Mouse (Mus musculus) 3134 (cell line): ENCODE data around the gene Asb4.
"Not testable (repeated sequence)": the region's sequence is repeated elsewhere in the genome, so short reads cannot be mapped to it uniquely, and the experiment has no call there.

ENCODE experiments used
- DNase-seq: peaks from one replicate; pipeline ENCODE4 v3.0.0-alpha.2; 2011; ENCODE audit warnings: low spot score; ENCODE audit not compliant: insufficient read length; ENCODE audit errors: extremely low read depth

The Asb4 gene

DNA sequence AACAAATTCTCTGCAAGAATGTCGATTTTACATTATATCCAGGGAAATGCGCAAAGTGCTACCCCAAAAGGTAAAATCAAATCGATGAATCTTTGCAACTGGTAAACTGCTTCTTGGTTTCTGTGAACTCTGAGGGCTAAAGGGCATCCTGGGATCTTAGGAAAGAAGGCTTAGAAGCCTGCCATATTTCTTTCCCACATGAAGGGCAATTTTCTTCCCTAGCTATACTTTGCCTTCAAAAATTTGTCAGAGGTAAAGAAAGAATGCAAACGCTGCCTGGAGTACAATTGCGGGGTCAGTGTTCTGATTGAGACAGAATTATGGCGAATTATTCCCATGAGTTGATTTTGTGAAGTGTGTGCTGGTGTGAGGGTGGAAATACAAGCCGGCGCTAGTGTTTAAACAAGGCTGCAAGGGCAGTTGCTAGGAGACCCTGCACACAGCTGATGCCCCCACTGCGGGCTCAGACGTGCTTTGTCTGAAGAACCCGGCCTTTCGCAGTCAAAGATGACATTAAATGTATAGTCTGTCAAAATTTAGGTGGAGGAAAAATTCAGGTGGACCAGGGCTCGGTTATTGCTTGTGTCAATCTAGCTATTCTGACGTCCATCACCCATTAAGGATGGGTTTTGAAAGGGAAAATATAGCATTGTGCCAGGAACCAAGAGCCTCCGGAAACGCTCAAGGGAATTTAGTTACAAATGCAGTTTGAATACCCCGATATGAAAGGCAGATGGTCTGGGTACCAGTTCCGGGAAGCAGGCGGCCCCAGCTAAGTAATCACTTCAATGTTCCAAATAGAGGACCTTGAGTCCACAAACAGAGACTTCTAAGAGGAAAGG, at the start of gene Asb4:
Gene Asb4 (plus strand): TSS at position 51 of the 842 bp plus-strand sequence.
- DNase-seq = no peak

DNA sequence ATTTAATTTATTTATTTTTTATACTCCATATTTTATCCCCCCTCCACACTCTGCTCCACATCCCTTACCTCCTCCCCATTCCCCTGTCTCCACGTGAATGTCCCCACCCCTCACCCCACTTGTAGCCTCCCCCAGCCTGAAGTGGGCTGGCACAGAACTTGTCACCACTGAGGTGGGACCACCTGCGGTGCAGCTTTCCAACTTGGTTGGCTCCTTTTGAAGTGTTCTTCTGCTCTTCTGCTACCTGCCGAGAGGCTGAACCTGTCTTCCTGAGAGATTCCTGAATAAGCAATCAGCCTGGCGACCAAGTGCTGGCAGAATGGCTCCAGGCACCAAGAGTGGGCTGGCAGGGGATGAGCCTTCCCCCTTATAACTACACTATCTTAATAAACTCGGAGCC, 49.2 kb upstream of the Asb4 start:
- no peak for DNase-seq

DNA sequence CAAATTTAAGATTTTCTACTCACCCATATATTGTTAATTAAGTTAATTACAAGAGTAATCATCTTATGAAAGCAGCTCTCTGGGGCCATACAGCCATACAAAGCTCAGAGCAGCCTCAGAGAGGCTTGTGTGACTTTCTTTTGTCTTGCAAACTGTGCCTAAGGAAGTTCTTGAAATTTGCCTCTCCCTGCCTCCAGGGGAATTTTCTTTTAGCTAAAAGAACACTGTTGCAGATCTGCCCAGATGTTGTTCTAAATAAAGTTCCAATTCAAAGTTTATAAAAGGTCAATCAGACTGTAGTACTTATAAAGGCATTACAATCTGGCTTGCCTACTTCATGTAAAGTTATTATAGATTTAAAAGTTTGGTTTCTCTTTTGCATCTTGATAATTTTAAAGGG, 47.2 kb upstream of the Asb4 start:
- DNase-seq = not testable (repeated sequence)

DNA sequence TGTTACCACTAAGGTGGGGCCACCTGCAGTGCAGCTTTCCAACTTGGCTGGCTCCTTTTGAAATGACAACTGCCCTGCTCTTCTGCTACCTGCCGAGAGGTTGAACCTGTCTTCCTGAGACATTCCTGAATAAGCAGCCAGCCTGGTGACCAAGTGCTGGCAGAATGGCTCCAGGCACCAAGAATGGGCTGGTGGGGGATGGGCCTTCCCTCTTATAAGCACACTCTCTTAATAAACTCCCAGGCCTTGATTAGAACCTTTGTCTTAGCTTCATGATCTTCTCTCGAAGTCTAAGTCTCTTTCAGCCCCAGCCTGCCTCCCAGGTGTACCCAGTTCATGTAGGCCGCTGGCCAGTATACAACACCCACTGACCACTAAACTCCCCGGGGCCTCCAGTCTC, 44.4 kb upstream of the Asb4 start:
- not testable (repeated sequence) for DNase-seq

DNA sequence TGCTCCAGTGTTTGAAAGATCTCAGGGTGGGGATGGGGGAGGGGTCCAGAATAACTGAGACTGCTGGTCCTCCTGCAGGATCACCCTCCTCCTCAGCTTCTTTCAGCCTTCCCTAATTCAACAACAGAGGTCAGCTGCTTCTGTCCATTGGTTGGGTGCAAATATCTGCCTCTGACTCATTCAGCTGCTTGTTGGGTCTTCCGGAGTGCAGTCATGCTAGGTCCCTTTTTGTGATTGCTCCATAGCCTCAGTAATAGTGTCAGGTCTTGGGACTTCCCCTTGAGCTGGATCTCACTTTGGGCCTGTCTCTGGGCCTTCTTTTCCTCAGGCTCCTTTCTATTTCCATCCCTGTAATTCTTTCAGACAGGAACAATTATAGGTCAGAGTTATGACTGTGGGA, 43.9 kb upstream of the Asb4 start:
- not testable (repeated sequence) for DNase-seq

DNA sequence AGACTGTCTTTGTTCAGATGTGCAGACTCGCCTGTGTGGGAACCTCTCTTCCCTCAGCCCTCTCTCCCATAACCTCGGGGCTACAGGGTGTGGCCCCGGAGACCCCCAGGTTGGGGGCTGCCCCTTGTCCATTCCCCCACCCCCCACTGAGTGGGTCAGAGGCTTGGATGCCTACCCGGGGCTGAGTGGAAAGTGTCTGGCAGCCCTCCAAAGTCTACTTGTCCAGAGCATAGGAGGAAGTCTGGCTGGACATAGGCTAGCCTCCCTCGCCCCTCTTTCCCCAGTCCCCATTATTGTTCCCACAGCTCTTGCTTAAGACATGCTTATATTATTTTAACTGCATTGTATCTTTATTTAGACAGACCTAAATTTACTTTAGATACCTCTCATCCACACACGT, 38.9 kb upstream of the Asb4 start:
- DNase-seq = no peak

DNA sequence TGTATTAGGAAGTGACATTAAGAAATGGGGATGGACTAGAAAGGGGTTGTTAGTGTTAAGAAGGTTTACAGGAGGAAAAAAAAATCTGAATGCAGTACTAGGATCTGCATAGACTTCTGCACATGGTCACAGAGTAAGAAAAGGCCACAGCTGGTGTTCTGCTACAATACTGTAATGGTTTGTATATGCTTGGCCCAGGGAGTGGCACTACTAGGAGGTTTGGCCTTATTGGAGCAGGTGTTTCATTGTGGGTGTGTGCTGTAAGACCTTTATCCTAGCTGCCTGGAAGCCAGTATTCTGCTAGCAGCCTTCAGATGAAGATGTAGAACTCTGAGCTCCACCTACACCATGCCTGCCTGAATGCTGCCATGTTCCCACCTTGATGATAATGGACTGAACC, 25.3 kb upstream of the Asb4 start:
- no peak for DNase-seq

DNA sequence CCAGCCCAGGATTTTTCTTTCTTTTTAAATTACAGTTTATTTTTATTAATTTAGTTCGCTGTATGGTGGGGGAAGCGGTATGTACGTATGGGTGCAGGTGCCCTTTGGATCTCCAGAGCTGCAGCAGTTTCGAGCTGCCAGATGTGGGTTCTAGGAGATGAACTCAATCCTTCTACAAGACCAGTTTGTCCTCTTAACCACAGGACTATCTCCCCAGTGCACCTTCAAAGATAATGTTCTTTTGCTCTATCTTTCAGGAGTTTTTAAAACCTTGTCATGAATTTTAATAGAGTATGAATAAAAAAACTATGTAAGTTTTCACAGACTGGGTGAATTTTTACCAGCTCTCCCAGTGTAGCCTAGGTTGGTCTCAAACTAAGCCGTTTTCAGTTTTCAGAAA, 22.8 kb upstream of the Asb4 start:
- DNase-seq = no peak

DNA sequence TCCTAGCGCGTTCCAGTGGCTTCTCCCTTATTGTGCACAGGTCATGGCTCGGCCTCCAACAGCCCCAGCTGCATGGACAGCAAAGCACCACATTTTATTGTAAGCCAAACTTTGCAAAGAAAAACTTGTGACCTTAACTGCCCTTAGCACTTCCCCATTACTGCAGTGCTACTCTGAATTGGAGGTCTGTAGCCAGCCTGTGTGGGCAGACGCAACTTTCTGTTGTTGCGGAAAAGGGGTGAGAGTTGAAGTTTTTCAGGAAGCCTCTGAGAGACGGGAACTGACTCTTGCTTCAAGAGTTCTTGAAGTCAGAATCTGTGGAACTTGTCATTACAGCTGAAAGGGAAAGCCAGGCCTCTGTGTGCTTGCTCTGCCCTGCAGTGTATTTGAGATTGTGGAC, 21.2 kb upstream of the Asb4 start:
- DNase-seq = no peak

DNA sequence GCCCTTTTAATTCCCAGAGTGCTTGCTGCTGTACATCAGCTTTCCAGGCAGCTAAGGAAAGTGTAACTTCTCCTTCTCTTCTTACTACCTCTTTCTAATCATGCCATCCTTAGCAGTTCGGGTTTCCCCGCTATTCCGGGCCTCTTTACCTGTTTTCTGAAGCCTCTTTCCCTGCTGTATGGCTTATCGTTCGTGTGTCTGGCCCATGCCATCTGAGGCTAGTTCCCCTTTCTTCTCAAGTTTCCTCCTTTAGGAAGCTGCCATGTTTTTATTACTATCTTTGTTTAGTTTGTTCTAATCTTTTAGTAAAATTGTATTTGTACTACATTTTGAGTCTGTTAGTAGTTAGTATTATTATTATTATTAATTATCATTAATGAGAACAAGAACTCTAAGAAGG, 17.3 kb upstream of the Asb4 start:
- no peak for DNase-seq

DNA sequence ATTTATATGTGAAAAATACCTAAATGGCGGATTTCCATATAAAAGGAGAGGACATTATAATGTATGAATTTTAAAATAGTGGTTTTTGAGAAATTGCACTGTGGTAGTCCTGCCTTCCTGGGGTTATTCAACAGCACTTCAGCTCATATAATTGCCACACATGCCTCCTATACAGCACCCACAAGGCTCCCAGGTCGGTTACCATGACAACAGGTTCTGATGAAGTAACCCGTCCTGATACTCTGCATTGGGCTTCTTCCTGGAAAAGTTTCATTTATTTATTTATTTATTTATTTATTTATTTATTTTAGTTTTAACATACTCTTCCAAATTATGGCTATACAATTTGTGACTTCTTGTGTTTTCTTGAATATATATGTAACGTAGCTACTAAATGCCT, 6.3 kb upstream of the Asb4 start:
- DNase-seq = no peak

DNA sequence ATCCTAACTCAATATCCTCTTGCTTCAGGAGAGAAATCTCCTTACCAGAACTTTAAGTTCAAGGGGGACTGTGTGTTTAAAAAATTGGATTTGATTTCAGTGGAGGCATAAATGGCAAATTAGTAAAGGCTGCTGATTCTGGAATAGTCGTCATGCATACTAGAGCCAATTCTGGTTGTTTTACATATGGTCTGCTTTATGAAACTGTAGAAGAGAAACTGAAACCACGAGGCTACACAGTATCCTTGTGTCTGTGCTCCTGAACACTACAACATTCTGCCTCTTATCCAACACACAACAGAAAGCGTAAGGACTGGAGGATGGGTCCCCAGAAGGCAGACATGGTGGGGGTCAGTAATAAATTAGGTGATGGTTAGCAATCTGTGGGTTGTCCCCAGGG, 4.1 kb upstream of the Asb4 start:
- no peak for DNase-seq

DNA sequence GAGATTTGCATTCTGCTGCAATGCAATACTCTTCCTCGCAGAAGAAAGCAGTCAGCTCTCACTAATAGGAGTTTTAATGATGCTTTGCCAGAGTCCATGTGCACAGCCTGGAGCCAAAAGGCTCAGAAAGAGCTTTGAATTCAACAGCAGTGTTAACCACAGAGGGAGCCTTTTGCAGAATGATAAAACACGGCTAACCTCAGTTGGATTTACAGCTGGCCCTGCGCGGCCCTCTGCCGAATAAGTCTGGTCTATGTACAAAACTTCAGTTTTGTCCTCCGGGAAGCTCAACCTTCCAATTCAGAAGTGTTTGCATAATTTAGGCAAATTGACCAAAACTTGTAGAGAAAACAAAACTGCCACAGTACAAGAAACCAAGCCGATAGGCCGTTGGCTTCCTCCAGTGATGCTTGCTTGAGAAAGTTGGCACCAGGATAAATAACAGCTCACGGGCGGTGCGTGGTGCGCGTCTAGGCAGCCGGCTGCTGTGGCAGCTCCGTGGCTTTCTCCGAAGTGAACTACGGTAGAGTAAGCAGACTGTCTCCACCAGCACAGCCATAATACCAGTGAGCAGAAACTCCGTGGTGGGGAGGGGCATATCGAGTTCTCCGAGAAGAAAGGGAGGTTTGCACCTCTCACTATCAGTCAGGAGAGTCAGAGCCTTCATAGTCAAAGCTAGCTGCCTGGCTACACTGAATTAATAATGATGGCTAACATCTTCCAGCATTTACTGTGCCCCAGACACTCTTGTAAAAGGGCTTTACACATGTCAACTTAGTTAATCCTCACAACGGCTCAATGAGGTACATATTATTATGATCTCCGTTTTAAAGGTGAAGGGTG, 3.2 kb upstream of the Asb4 start:
- DNase-seq = no peak

DNA sequence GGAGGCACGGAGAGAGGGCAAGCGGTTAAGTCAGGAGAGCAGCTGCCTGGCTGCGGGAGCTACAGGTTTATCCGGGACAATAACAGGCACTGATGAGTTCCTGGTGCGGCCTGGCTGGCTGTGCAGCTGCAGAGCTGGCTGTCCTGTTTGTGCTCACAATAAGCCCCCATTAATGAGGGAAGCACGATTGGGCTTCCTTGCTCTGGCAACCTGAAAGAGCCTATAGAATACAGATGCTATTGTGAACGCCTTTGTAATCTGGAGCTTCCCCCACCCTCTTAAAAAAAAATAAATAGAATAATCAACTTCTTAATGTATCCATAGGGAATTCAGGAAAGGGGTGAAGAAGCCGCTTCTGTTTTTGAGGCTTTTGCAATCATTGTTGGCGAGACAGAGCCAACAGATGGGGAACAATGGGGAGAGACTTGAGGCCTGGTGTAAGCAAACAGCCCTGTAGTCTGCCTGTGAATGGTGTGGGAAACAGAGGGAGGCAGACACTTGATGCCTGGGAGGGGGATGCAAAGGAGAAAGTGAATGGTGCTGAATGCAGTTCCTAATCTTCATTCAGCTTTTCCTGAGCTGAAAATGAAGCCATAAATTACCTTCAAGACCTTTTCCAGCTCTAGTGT, 2.4 kb upstream of the Asb4 start:
- DNase-seq = no peak

DNA sequence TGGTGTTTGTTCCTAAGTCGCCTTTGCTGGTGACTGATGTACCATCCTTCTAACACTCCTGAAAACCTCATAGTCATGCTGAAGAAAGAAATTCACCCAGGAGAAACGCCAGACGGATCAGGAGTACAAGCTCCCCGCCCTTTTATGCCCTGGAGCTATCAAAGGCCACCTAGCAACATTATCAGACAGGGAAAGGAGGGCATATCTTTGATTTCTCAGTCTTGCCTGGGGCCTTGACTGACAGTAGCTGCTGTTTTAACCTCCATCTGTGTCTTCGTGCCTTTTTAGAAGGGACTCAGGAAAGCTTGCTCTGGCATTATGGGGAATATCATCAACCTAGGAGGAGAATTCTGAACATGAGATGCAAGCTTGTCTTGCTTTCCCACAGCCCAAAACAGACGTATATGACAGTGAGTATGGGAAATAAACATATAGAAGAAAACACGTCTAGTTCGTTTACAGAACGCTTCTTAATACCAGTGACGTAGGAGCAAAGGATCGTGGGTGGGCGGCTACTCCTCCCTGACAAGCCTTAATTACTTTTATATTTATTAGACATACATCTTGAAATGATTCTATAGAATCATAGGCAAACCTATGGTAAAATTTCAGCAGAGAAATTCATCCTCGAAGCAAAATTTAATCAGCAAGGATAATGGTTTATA, 1.1 kb upstream of the Asb4 start:
- DNase-seq = no peak

DNA sequence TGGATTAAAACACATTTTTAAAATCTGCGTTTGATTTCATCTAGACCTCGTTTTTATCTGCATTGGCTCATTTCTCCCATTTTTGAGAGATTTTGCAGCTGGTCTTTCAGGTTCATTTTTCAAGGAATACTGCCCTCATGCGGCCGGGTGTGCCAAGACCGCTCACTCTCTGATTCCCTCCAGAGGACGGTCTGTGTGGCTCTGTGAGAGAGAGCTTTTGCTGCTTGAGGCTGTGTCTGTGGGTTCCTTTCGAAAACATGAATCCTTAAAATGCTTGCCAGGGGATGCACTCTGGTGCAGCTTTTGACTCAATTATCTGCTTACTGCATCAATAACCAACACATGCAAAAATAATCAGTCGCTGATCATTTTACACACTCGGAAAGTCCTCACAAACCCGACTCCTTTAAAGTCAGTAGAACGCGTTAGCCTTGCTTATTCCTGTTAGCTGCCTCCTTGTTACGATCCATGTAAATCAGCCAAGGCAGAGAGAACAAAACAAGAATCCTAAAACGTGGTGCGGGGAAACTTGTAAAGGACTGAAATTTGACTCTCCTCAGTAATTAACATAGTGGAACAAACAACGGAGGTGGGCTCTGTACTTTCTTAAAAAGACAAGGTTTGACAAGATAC, 487 bp upstream of the Asb4 start:
- no peak for DNase-seq

DNA sequence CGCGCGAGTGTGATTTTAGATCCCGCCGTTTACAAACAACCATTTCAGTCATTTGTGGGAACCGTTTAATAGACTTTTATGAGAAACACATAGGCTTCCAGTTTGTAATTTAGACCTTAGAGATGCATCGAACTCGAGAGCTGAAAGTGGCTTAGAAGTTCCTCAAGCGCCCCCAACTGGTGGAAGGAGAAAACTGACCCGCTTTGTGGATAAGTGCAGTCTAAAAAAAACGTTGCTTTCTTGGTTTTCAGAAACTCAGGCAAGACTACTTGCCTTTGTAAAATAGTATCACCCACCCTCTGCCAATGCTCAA, 948 bp downstream of the Asb4 start:
- no peak for DNase-seq

DNA sequence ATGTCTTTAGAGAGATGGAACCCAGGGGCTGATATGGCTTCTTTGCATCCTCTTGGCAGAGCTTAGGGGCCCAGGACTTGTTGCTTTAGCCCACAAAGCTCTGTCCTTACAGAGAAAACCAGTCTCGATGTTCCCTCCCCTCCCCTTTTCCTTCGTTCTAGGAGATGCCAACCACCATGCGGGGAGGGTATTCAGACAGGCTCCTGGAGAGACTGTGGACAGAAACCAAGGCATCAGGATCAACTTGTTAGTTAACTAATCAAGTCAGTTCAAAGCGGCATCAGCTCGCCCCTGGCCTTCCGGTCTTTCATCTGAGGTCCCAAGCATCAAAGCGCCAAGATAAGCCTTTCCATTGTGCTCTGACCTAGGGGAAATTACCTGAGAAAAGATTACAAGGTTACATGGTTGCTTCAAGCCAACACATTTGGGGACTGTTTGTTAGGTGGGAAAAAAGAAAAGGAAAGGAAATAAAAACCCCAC, 2.0 kb downstream of the Asb4 start:
- no peak for DNase-seq

DNA sequence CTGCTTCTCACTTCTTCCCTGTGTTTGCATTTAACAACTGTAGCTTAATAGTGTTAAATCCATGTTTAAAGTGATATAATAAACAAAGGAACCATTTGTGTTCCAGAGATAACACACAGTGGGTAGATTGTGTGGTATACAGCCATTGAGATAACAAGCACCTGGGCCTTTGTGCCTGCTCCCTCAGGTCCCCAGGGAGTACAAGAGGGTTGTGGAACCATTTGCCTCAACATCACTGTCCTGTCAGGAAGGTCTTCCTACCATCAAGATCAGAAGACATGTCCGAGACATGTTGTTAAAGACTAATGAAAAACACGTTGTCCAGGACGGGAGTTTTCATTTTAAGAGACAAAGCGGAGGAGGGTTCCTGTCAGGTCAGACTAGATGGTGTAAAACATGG, 3.3 kb downstream of the Asb4 start:
- DNase-seq = no peak

DNA sequence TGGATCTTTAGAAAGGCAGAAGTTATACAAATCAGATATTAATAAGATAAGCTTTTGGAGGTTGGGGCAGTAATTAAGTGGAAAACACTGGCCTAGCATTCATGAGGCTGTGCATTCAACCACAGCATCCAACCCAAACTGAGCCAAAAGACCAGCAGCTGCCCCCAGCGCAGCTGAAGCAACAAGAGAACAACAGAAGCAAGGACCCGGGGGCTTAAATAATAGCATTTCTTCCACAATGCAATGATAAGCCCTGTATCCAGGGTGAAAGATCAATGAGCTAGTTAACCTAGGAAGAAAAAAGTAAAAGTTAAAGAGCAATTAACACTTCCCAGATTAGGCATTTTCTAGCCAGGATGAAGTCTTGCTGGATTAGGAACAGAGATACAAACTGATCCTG, 4.2 kb downstream of the Asb4 start:
- no peak for DNase-seq

DNA sequence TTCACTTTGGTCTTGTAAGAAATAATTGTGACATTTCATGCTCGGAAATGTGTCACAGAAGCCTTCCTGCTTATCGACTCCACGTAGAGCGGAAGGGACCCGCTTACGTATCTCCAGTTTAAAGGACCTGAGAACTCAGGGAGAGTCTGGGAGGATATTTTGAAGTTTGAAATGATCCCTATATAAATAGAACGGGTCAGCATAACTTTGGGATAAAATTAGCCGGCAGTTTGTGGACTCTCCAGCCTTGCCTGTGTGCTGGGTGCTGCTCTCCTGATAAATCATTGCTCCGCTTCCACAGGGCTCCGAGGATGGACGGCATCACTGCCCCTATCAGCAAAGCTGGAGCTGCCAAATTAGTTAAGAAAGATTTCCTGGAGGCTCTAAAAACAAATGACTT, 7.1 kb downstream of the Asb4 start:
- no peak for DNase-seq
